Mouse (Mus musculus): ENCODE data around the gene Zfp219.

DNA sequence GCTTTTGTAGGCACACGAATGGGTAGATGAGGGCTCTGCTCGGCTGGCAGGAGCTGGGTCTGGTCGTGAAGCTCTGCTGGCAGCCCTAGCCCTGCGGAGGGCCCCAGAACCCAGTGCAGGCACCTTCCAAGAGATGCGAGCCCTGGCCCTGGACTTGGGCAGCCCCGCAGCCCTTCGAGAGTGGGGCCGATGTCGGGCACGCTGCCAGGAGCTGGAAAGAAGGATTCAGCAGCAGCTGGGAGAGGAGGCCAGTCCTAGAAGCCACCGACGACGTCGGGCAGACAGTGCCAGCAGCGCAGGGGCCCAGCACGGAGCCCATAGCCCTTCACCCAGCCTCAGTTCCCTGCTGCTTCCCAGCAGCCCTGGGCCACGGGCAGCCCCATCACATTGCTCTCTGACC, 23.7 kb downstream of the Zfp219 start:
- TF ChIP-seq HCFC1 (IDR thresholded peaks at IDR 0.05; ENCODE audit: low read depth, low read length) (no peak), MYC (IDR thresholded peaks at IDR 0.05; ENCODE audit: low read depth, low read length) (no peak), KAT2A (conservative IDR thresholded peaks at IDR 0.05; ENCODE audit: low read depth, low read length) (no peak), POLR2A (IDR thresholded peaks at IDR 0.05; ENCODE audit: control insufficient read depth in 1 of 2, insufficient read depth in 1 of 2, low read depth in 1 of 2, low read length in 2 of 2, poor library complexity in 1 of 2) (no peak), EP300 (IDR thresholded peaks at IDR 0.05; ENCODE audit: low read depth in 1 of 2, low read length in 2 of 2) (no peak), ZC3H11A (IDR thresholded peaks at IDR 0.05; ENCODE audit: low read depth, low read length) (no peak), CTCF (IDR thresholded peaks at IDR 0.05 in 2 of 3, conservative IDR thresholded peaks at IDR 0.05 in 1 of 3; ENCODE audit: control insufficient read depth in 1 of 3, insufficient read depth in 1 of 3, low read depth in 2 of 3, low read length in 3 of 3, poor library complexity in 1 of 3, severe bottlenecking in 1 of 3) (no peak), GATA1 (IDR thresholded peaks at IDR 0.05; ENCODE audit: low read depth, low read length) (no peak), TCF12 (IDR thresholded peaks at IDR 0.05; ENCODE audit: low read depth, low read length) (no peak), MAX (IDR thresholded peaks at IDR 0.05; ENCODE audit: low read length) (no peak), ZMIZ1 (IDR thresholded peaks at IDR 0.05; ENCODE audit: low read depth, low read length) (no peak), E2F4 (IDR thresholded peaks at IDR 0.05; ENCODE audit: borderline replicate concordance, low read depth, low read length) (no peak), ZNF384 (IDR thresholded peaks at IDR 0.05; ENCODE audit: low read depth, low read length) (no peak)

Data from MEL (cell line).